Mouse (Mus musculus) kidney, postnatal 4 days (tissue): ENCODE measurements at regions not wholly inside any gene's neighbourhood (a gene's known extent, or its start where the extent isn't known, plus 50 kb on each side); places are given as distances from the start of the nearest gene placed in this dataset.
A peak's percentile ranks its signal among the peaks of the same experiment; 100 is the strongest.

ENCODE experiments used
- DNase-seq, 2 experiments: peaks; one replicate each; pipeline ENCODE4 v3.0.0; 2021; ENCODE audit warnings: mixed read lengths in 2 of 2

GRCm38 (mm10) chr10:37212350-37213035 is 73.8 kb upstream of the Marcks start:
- no peak for DNase-seq

- no peak for DNase-seq
Observed at GRCm38 (mm10) chr10:37211305-37211704, 72.6 kb upstream of the Marcks start.

GRCm38 (mm10) chr10:37210223-37210622 is 71.5 kb upstream of the Marcks start:
- no peak for DNase-seq

- no peak for DNase-seq
Observed at GRCm38 (mm10) chr10:37206986-37207385, 68.3 kb upstream of the Marcks start.

GRCm38 (mm10) chr10:37206546-37206945 is 67.8 kb upstream of the Marcks start:
- no peak for DNase-seq

GRCm38 (mm10) chr10:37203709-37204108 is 65.0 kb upstream of the Marcks start:
- DNase-seq: no peak

- DNase-seq: peak in 1 of 2 experiments; percentile 11
Observed at GRCm38 (mm10) chr10:37194798-37195453, 56.2 kb upstream of the Marcks start.

GRCm38 (mm10) chr10:37194131-37194797 is 55.5 kb upstream of the Marcks start:
- DNase-seq: peak; percentile 20 to 54

GRCm38 (mm10) chr10:37192661-37193060 is 53.9 kb upstream of the Marcks start:
- no peak for DNase-seq

GRCm38 (mm10) chr10:37190092-37190491 is 51.4 kb upstream of the Marcks start:
- no peak for DNase-seq
